Mouse (Mus musculus) right cerebral cortex, postnatal 10 days (tissue): ENCODE results near the gene Armc3.

ENCODE experiments used
- DNase-seq, 2 experiments: peaks; one replicate each; pipeline ENCODE4 v3.0.0; 2021; ENCODE audit warnings: low spot score in 2 of 2

Gene Armc3

DNA sequence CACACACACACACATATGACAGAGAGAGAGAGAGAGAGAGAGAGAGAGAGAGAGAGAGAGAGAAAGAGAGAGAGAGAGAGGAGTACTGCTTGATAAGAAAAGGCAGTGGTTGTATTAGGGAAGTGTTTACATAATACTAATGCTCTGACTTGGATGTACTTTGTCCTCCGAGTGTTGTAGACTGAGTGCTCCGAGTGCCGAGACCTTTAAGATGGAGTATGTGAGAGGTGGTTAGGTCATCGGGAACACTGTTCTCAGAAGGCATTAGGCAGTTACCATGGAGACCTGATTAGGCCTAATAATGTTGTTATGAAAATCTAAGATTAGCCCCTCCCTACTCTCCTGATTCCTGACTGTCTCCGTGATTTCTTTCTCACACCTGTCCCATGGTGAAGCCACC lies 151.1 kb downstream of the Armc3 start:
- DNase-seq, result no peak

GRCm38 (mm10) chr2:19351615-19352253 lies 152.6 kb downstream of the Armc3 start:
- DNase-seq, result no peak

- DNase-seq, result no peak
Measured at GRCm38 (mm10) chr2:19353158-19353557, 154.1 kb downstream of the Armc3 start.
